8 mouse cellular contexts compared by ENCODE assay signal in genomic region chr5:34326875-34327576, GRCm38 (mm10). TPM values are rescaled to one million over a fixed set of nuclear protein-coding genes. Genes with fewer than 3 reads are reported as not detected.
DNase-seq lines count a peak whose midpoint lies in the region; ATAC-seq and TF ChIP-seq lines count a peak whose summit lies in the region.

No protein-coding gene starts in this region.

- H3K27ac ChIP-seq in embryonic facial prominence, embryonic 15.5 days (replicated peaks) = no peak overlapping the region
- no peak overlapping the region; the same call in 1 of the 2 replicates for H3K27ac ChIP-seq in hindbrain, embryonic 13.5 days
- no peak overlapping the region for H3K27ac ChIP-seq in liver, embryonic 11.5 days (ENCODE audit: low read depth, low read length)

- H3K4me3 ChIP-seq in erythroblast, embryonic 14.5 days (replicated peaks) = peak overlapping the region; percentile 36
- H3K4me3 ChIP-seq in embryonic facial prominence, embryonic 15.5 days (replicated peaks) = peak overlapping the region; percentile 34
- H3K4me3 ChIP-seq in hindbrain, embryonic 13.5 days = peak overlapping the region; percentile 31
- peak overlapping the region; percentile 30; the same call in 1 of the 2 replicates for H3K4me3 ChIP-seq in liver, embryonic 11.5 days (ENCODE audit: low read depth, low read length)
- no peak overlapping the region for H3K4me3 ChIP-seq in myocyte

- no peaks in the 10 kb centered on the region; the same call in 1 of the 2 replicates for H3K36me3 ChIP-seq in erythroblast, embryonic 14.5 days (ENCODE audit: control insufficient read depth)
- no peaks in the 10 kb centered on the region for H3K36me3 ChIP-seq in embryonic facial prominence, embryonic 15.5 days
- H3K36me3 ChIP-seq in hindbrain, embryonic 13.5 days = no peaks in the 10 kb centered on the region
- no peaks in the 10 kb centered on the region for H3K36me3 ChIP-seq in liver, embryonic 11.5 days (ENCODE audit: control insufficient read depth, insufficient read depth, low read length)
- H3K36me3 ChIP-seq in myocyte (ENCODE audit: control insufficient read depth, insufficient read depth) = no peaks in the 10 kb centered on the region

- no peak for TF ChIP-seq POLR2A in myocyte (IDR thresholded peaks at IDR 0.05; ENCODE audit: insufficient read length, low read depth)

- DNase-seq in adrenal gland, postnatal 14 days = peak; percentile 43
- peak; percentile 53 for DNase-seq in liver, embryonic 11.5 days (ENCODE audit: low spot score)
- DNase-seq in testis, postnatal 14 days (ENCODE audit: low spot score) = peak; percentile 66

- H3K79me2 ChIP-seq in myocyte (ENCODE audit: control insufficient read depth, insufficient read depth) = no peaks in the 10 kb centered on the region

- peak overlapping the region; percentile 28 for H3K9ac ChIP-seq in embryonic facial prominence, embryonic 15.5 days
- peak overlapping the region; percentile 70 for H3K9ac ChIP-seq in hindbrain, embryonic 13.5 days
- peak overlapping the region; percentile 17 for H3K9ac ChIP-seq in liver, embryonic 11.5 days (ENCODE audit: low read depth, low read length)

- H3ac ChIP-seq in myocyte (ENCODE audit: control insufficient read depth, insufficient read length) = no peak overlapping the region

- peaks cover 22% of the 10 kb centered on the region for H3K27me3 ChIP-seq in erythroblast, embryonic 14.5 days (ENCODE audit: control insufficient read depth)
- H3K27me3 ChIP-seq in embryonic facial prominence, embryonic 15.5 days = no peaks in the 10 kb centered on the region
- no peaks in the 10 kb centered on the region for H3K27me3 ChIP-seq in hindbrain, embryonic 13.5 days
- no peaks in the 10 kb centered on the region; the same call in 1 of the 2 replicates for H3K27me3 ChIP-seq in liver, embryonic 11.5 days (replicated peaks; ENCODE audit: control insufficient read depth, insufficient read depth, low read length)
- H3K27me3 ChIP-seq in myocyte (ENCODE audit: control insufficient read depth, insufficient read depth, insufficient read length) = no peaks in the 10 kb centered on the region

- 10% methylated on average over 31 of the region's 31 CpGs for WGBS in embryonic facial prominence, embryonic 15.5 days
- 17% methylated on average over 31 of the region's 31 CpGs for WGBS in hindbrain, embryonic 13.5 days
- WGBS in liver, embryonic 11.5 days = 22% methylated on average over 31 of the region's 31 CpGs

- H3K4me2 ChIP-seq in embryonic facial prominence, embryonic 15.5 days (replicated peaks) = peak overlapping the region; percentile 51
- peak overlapping the region; percentile 56 for H3K4me2 ChIP-seq in hindbrain, embryonic 13.5 days
- H3K4me2 ChIP-seq in liver, embryonic 11.5 days = peak overlapping the region; percentile 51
- H3K4me2 ChIP-seq in myocyte (ENCODE audit: low read depth) = peak overlapping the region; percentile 33

- no peak for ATAC-seq in erythroblast, adult 5-6 weeks (replicated peaks; ENCODE audit: low FRiP score, poor library complexity, severe bottlenecking)
- peak; percentile 51; the same call in 1 of the 2 replicates for ATAC-seq in embryonic facial prominence, embryonic 15.5 days (ENCODE audit: insufficient number of reproducible peaks, low FRiP score, low TSS enrichment, low read depth)
- peak; percentile 66 for ATAC-seq in hindbrain, embryonic 13.5 days (ENCODE audit: low FRiP score)
- peak; percentile 57; the same call in 1 of the 2 replicates for ATAC-seq in liver, embryonic 11.5 days (replicated peaks; ENCODE audit: low FRiP score)

- H3K4me1 ChIP-seq in erythroblast, embryonic 14.5 days (ENCODE audit: control insufficient read depth) = peaks cover 5% of the 10 kb centered on the region
- peaks cover 15% of the 10 kb centered on the region for H3K4me1 ChIP-seq in embryonic facial prominence, embryonic 15.5 days
- H3K4me1 ChIP-seq in hindbrain, embryonic 13.5 days (replicated peaks) = peaks cover 15% of the 10 kb centered on the region
- no peaks in the 10 kb centered on the region for H3K4me1 ChIP-seq in liver, embryonic 11.5 days (replicated peaks; ENCODE audit: control insufficient read depth, insufficient read depth, low read length)

- H3K9me3 ChIP-seq in erythroblast, embryonic 14.5 days (ENCODE audit: control insufficient read depth, low read length) = peaks cover 7% of the 10 kb centered on the region
- no peaks in the 10 kb centered on the region for H3K9me3 ChIP-seq in embryonic facial prominence, embryonic 15.5 days (replicated peaks)
- H3K9me3 ChIP-seq in hindbrain, embryonic 13.5 days = no peaks in the 10 kb centered on the region
- H3K9me3 ChIP-seq in liver, embryonic 11.5 days (ENCODE audit: control insufficient read depth, low read length) = peaks cover 3% of the 10 kb centered on the region; the same call in 1 of the 2 replicates

TF ChIP-seq in myocyte, 11 proteins besides CTCF, POLR2A, EP300 and RAD21:
- TF ChIP-seq MYOG (IDR thresholded peaks at IDR 0.05; ENCODE audit: control insufficient read depth in 1 of 3, insufficient read depth in 1 of 3, insufficient read length in 2 of 3, low read depth in 2 of 3) = no peak
- no peak for TF ChIP-seq CEBPB (IDR thresholded peaks at IDR 0.05; ENCODE audit: insufficient read depth, poor library complexity, severe bottlenecking)
- no peak for TF ChIP-seq TCF12 (IDR thresholded peaks at IDR 0.05; ENCODE audit: insufficient read depth, poor library complexity, severe bottlenecking)
- TF ChIP-seq MAX (IDR thresholded peaks at IDR 0.05; ENCODE audit: low read depth) = no peak
- TF ChIP-seq SRF (IDR thresholded peaks at IDR 0.05; ENCODE audit: control insufficient read depth, insufficient read length, low read depth) = no peak
- TF ChIP-seq POLR2AphosphoS2 (IDR thresholded peaks at IDR 0.05; ENCODE audit: insufficient read length, low read depth) = no peak
- no peak for TF ChIP-seq TCF3 (IDR thresholded peaks at IDR 0.05; ENCODE audit: insufficient read length, low read depth)
- no peak for TF ChIP-seq MYOD1 (IDR thresholded peaks at IDR 0.05; ENCODE audit: control insufficient read depth in 1 of 3, insufficient read length in 2 of 3, low read depth in 2 of 3)
- TF ChIP-seq USF1 (IDR thresholded peaks at IDR 0.05; ENCODE audit: low read depth) = no peak
- no peak for TF ChIP-seq REST (IDR thresholded peaks at IDR 0.05; ENCODE audit: insufficient read depth, insufficient read length)
- TF ChIP-seq E2F4 (IDR thresholded peaks at IDR 0.05; ENCODE audit: insufficient read depth) = no peak

RNA-seq across cellular contexts. Expression of gene Rnf4, which starts 9.1 kb away (rescaled TPM):
- 3.5 and 4.1 TPM in 2 replicates for polyA plus RNA-seq in erythroblast, embryonic 14.5 days (2012)
- total RNA-seq in erythroblast, adult 5-6 weeks (2015; ENCODE audit: low replicate concordance) = 32.8 and 33.4 TPM in 2 replicates
- total RNA-seq in erythroblast, adult 5-6 weeks (2017; ENCODE audit: low replicate concordance) = 38.6 and 38.8 TPM in 2 replicates
- total RNA-seq in adrenal gland, postnatal 14 days (2021) = 99.3 and 112 TPM in 2 replicates
- polyA plus RNA-seq in embryonic facial prominence, embryonic 15.5 days (2015; fragmentation: Nextera tagmentation; extraction: Ambion mirVana) = 142 and 147 TPM in 2 replicates
- 131 and 140 TPM in 2 replicates for polyA plus RNA-seq in hindbrain, embryonic 13.5 days (2015; fragmentation: Nextera tagmentation; extraction: Ambion mirVana)
- polyA plus RNA-seq in liver, embryonic 11.5 days (2014; fragmentation: Nextera tagmentation; extraction: Ambion mirVana) = 151 and 174 TPM in 2 replicates
- polyA plus RNA-seq in myocyte (2012; fragmentation: generic; extraction: Trizol) = 78.2 TPM

RNA-seq across cellular contexts. Expression of gene Cfap99, which starts 38.6 kb away (rescaled TPM):
- polyA plus RNA-seq in erythroblast, embryonic 14.5 days (2012) = not detected in 2 replicates
- not detected in 2 replicates for total RNA-seq in erythroblast, adult 5-6 weeks (2015; ENCODE audit: low replicate concordance)
- not detected in 2 replicates for total RNA-seq in erythroblast, adult 5-6 weeks (2017; ENCODE audit: low replicate concordance)
- not detected in 2 replicates for total RNA-seq in adrenal gland, postnatal 14 days (2021)
- 0.35 and 0.88 TPM in 2 replicates for polyA plus RNA-seq in embryonic facial prominence, embryonic 15.5 days (2015; fragmentation: Nextera tagmentation; extraction: Ambion mirVana)
- polyA plus RNA-seq in hindbrain, embryonic 13.5 days (2015; fragmentation: Nextera tagmentation; extraction: Ambion mirVana) = 0.08 TPM in 1 of 2 replicates, not detected in the other
- polyA plus RNA-seq in liver, embryonic 11.5 days (2014; fragmentation: Nextera tagmentation; extraction: Ambion mirVana) = not detected in 2 replicates
- 0.02 TPM for polyA plus RNA-seq in myocyte (2012; fragmentation: generic; extraction: Trizol)

RNA-seq across cellular contexts. Expression of gene Zfyve28, which starts 38.8 kb away (rescaled TPM):
- polyA plus RNA-seq in erythroblast, embryonic 14.5 days (2012) = not detected in 2 replicates
- total RNA-seq in erythroblast, adult 5-6 weeks (2015; ENCODE audit: low replicate concordance) = not detected in 2 replicates
- 0.42 and 0.68 TPM in 2 replicates for total RNA-seq in erythroblast, adult 5-6 weeks (2017; ENCODE audit: low replicate concordance)
- total RNA-seq in adrenal gland, postnatal 14 days (2021) = 0.44 and 1.6 TPM in 2 replicates
- polyA plus RNA-seq in embryonic facial prominence, embryonic 15.5 days (2015; fragmentation: Nextera tagmentation; extraction: Ambion mirVana) = 0.84 and 1.2 TPM in 2 replicates
- polyA plus RNA-seq in hindbrain, embryonic 13.5 days (2015; fragmentation: Nextera tagmentation; extraction: Ambion mirVana) = 4.6 and 5.4 TPM in 2 replicates
- 0.22 TPM in 1 of 2 replicates, not detected in the other for polyA plus RNA-seq in liver, embryonic 11.5 days (2014; fragmentation: Nextera tagmentation; extraction: Ambion mirVana)
- polyA plus RNA-seq in myocyte (2012; fragmentation: generic; extraction: Trizol) = 0.08 TPM

RNA-seq across cellular contexts. Expression of gene Fam193a, which starts 42.7 kb away (rescaled TPM):
- polyA plus RNA-seq in erythroblast, embryonic 14.5 days (2012) = 1.8 and 1.9 TPM in 2 replicates
- 18.0 and 18.1 TPM in 2 replicates for total RNA-seq in erythroblast, adult 5-6 weeks (2015; ENCODE audit: low replicate concordance)
- total RNA-seq in erythroblast, adult 5-6 weeks (2017; ENCODE audit: low replicate concordance) = 12.5 and 16.9 TPM in 2 replicates
- 30.4 and 34.1 TPM in 2 replicates for total RNA-seq in adrenal gland, postnatal 14 days (2021)
- 13.2 and 13.5 TPM in 2 replicates for polyA plus RNA-seq in embryonic facial prominence, embryonic 15.5 days (2015; fragmentation: Nextera tagmentation; extraction: Ambion mirVana)
- polyA plus RNA-seq in hindbrain, embryonic 13.5 days (2015; fragmentation: Nextera tagmentation; extraction: Ambion mirVana) = 16.7 and 17.6 TPM in 2 replicates
- 8.8 and 8.9 TPM in 2 replicates for polyA plus RNA-seq in liver, embryonic 11.5 days (2014; fragmentation: Nextera tagmentation; extraction: Ambion mirVana)
- 12.7 TPM for polyA plus RNA-seq in myocyte (2012; fragmentation: generic; extraction: Trizol)

Comparison
In these comparisons a context has a peak if more than half of its experiments do, and no peak if none do; other contexts are left out.
1. H3K9ac ChIP-seq: peak in every context shown above with its lines; median percentile 70 in hindbrain, embryonic 13.5 days; 28 in embryonic facial prominence, embryonic 15.5 days; 17 in liver, embryonic 11.5 days.
2. RNA of gene Rnf4, which starts 9.1 kb away (polyA plus RNA-seq): 151 to 174 TPM in liver, embryonic 11.5 days, 142 to 147 TPM in embryonic facial prominence, embryonic 15.5 days, 131 to 140 TPM in hindbrain, embryonic 13.5 days and 78.2 TPM in myocyte (single experiment); 3.5 to 4.1 TPM in erythroblast, embryonic 14.5 days; every median in the first group is over 10 times any median in the second.
3. Peak in every context shown above with its lines, with median percentiles within 50 percentile points of each other: DNase-seq and H3K4me2 ChIP-seq.